Mouse (Mus musculus) layer of hippocampus, postnatal 10 days (tissue): Measurements from ENCODE around the gene Dupd1. TPM values are rescaled to one million over a fixed set of nuclear protein-coding genes. Genes with fewer than 3 reads are reported as not detected.

Source experiments
- DNase-seq, 2 experiments: peaks; one replicate each; pipeline ENCODE4 v3.0.0; 2021; ENCODE audit warnings: low spot score in 2 of 2
- total RNA-seq, 2 experiments: library from RNA; stranded (reverse); gene quantifications; 2 replicates each; pipeline ENCODE4 v1.2.3; 2021

The Dupd1 gene
- total RNA-seq, 2 experiments from 2014 or later: 0.29 to 0.53 TPM

DNA sequence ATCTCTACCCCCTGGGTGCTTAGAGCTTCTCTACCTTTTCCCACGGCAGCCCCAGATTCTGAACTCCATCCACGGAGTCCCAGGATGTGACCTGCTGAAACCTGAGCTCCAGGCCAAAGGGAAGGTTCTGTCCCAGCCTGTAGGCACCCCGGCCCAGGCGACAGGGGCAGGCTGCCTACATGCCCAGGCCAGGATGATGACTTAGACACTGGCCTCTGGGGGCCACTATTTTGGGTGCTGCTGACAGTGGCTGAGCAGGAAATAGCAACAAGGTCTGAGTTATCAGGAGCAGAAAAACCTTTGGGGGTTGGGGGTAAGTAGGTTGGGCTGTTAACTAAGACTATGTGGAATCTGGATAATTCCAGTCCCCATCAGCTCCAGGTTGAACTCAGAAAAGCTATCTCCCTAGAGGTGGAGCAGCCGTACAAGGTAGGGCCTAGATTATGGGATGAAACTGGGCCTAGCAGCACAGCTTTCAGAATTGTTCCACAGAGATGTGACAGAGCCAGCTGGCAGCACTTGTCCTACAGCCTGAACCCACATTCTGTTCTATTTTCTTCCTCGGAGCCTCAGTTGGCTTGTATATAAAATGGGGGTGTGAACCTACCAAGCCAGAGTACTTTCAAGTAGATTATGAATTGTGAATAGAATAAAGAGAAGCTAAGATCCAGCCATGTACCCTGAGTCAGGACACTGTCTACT is 14.8 kb upstream of the Dupd1 start:
- no peak for DNase-seq

DNA sequence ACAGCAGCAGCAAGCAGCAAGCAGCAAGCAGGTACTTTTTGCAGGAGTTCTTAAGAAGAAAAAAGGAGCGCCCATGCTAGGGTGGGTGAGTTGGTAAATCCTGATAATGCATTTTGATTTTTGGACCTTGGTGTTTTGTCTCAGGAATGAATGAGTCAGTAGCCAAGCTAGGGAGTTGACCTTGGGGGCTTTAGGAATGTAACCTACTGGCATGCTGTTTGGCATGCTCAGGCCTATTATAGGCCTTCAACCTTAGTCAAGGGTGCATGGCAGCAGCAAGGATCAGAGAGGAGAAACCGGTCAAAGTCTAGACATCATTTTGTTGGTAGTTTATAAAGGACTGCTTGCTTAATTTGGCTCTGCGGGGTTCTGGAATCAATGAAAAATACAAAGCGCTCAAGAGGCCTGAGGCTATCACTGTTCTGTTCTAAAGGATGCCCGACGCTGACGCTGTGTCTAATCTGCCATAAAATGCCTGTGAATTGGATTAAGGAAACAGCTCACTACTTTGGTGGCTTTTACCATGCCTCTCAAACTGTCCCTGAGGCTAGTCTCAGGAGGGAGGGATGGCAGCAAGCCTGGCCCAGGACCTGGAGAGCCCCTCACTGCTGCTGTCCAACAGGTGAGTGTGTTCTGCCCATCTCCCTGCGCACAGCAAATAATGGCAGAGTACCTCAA is 7.8 kb upstream of the Dupd1 start:
- DNase-seq: no peak

DNA sequence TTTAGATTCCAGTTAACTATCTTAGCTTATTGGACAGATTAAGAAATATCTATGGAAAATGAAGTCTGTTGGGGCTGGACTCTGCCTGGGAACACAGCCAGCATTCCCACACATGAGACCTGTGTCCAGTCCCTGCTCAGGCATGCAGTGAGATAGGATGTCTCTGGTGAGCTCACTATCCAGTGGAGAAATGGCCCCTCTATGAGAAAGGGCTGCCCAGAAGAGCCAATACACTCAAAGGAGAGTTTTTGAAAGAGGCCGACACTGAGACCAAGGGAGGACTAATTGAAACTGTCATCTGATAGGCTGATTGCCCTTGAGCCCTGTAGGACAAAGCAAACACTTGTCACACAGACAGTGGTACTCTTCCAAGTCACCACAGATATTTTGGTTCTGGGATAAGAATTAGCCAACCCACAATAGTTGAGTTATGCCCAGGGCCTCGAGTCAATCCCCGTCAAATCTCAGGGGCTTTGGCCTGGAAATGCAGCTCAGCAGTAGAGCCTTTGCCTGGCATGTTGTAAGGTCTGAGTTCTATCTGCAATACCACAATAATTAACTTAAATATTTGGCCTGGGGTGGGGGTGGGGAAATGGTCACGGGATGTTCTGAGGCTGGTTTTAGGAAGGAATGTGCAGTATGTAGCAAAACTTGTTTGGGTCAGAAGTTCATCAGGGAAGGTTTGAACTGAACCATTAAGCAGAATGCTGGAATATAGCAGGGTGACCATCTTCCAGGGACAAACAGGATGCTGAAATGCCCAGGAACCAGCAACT is 6.2 kb upstream of the Dupd1 start:
- DNase-seq: no peak

DNA sequence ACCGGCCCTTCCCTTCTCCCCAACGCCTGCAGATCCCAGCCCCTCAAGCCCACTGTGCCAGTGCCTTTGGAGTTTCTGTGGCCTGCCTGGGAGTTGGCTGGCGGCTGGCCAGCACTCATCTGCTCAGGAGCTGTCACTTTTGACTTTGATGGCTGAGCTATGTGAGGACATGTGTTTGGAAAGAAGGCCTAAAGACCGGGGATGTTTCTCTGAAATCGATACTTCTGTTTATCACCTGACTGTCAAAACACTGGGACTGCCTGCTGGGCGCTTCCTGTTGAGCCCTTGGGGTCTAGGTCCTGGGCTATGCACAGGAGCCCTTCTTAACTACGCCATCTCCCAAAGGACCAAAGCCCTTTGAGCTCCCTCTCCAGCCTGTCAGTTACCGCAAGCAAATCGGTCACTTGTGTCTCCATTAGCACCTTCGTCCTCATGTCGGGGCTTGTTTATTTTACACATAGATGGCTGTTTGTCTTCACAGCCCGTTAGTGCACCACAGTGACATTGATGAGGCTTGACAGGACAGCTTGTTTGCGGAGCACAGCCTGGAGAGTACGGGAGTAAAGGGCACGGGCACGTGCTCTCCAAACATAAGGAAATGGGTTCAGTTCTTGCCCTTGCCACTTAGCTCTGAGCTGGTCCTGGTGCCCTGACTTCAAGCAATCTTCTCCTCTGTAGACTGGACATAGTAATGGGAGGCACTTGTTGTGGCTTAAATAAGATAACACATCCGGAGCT is 5.4 kb upstream of the Dupd1 start:
- DNase-seq: no peak

DNA sequence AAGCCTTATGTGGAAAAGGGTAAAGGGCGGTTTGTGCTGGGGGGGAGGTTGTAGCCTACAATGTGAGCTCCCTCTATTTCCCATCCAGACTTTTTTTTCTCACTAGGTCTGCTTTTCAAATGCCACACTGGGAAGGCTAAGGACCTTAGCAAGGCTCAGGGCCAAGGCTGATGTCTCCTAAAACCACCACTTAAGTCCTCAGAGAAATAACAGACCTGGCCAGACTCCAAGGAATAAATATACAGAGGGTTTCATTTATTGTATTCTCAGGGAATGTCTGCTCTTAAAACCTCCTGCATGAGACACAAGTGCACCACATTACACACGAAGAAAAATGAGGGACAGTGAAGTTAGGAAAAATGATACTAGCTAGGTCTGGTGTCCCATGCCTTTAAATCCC is 3.1 kb downstream of the Dupd1 start:
- no peak for DNase-seq

DNA sequence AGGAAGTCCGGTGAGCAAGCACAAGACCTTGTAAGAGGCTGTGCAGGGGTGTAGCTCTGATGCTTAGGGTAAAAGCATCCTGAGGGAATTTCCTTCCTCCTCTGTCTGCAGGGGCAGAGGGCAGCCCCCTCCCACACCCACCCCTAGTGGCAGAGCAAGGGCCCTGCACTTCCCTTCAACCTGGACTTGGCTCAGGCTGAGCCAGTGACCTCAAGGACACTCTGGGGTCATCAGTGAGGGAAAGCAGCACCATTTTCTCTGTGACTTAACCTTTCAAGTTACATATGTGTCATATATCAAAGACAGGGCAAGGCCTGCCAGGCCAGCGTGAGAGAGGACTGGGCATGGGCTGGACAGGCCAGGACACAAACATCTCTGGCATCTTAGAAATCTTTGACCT is 4.8 kb downstream of the Dupd1 start:
- no peak for DNase-seq

DNA sequence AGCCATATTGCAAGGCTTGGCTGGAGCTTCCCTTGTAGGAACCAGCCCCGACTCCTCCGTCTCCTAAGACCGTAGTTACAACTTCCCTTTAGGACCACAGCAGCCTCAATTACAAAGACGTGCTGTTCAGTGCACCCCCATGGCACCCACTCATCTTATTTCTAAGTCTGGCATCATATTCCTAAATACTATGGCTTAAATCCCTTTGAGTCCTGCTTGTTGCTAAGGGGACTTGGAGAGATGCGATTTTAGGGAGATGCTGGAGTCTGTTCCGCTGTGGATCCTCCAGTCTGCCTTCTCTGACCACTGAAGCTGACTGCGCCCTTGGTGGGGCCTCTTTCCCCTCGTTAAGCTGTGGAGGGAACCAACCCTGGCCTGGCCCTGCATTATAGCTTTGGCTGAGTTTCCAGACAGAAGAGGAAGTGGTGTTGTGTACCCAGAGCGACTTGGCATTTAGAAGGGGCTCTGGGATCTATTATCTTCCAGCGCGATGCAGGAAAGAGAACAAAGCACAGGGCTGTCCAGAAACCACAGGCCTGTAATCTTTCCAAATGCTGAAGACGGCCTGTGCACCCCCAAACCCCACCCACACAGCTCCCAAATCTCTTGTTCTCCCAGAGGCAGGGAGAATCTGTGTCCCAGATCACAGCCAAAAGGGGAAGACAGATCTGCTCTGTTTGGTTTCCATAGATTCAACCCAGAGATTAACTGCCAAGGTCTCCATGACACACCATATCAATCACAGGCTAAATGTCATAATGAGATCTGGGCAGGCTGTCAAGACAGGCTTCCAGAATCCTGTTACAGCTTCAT is 7.4 kb downstream of the Dupd1 start:
- DNase-seq: peak; percentile 54 to 56

DNA sequence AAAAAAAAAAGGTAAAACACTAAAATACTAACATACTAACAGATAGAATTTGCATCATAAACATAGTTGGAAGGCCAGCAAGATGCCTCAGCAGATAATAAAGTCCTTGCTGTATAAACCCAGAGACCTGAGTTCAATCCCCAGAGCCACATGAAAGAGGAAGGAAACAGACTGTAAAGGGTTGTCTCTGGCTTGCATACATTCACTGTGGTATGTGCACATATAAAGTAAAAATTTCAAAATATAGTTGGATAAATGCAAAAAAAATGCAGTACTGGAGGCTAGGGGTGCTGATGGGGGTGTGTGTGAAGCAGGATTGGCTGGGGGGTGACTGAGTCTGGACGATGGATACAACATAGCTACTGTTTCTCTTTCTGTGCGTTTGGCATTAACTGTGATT is 8.9 kb downstream of the Dupd1 start:
- no peak for DNase-seq

DNA sequence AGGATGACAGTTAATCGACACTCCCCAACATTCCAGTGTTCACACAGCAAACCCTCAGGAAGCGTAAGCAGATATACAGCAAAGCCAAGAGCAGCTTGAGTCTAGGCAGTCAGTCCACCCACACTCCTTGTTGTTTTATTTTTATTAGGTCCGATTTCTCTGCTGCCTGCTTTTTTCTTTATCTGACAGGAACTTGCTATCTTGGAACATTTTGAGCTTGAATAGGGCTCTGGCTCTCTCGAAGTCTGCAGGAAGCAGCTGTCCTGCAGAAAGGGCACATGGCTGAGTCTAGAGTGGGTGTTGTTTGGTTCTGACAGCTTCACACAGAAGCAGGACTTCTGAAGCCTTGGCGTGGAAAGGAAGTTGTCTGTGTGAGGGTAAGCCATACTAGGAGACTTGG is 11.1 kb downstream of the Dupd1 start:
- DNase-seq: no peak

DNA sequence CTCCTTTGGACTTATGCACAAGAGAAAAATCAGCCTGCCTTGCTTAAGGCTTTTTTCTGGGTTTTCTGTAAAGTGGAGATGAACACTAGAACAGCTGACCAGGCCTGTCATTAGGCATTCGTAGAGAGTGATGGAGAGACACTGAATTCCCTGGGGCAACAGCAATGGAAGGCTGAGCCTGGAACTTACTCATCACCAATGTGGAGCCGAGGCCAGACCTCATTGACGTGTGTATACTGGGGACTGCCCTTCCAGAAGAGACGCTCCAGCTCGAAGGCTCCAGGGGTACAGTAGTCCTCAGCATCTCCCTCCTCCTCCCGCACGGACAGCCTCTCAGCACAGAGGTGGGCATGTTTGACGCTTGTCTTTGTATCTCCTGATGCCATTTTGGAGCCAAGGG is 11.7 kb downstream of the Dupd1 start:
- DNase-seq: no peak

DNA sequence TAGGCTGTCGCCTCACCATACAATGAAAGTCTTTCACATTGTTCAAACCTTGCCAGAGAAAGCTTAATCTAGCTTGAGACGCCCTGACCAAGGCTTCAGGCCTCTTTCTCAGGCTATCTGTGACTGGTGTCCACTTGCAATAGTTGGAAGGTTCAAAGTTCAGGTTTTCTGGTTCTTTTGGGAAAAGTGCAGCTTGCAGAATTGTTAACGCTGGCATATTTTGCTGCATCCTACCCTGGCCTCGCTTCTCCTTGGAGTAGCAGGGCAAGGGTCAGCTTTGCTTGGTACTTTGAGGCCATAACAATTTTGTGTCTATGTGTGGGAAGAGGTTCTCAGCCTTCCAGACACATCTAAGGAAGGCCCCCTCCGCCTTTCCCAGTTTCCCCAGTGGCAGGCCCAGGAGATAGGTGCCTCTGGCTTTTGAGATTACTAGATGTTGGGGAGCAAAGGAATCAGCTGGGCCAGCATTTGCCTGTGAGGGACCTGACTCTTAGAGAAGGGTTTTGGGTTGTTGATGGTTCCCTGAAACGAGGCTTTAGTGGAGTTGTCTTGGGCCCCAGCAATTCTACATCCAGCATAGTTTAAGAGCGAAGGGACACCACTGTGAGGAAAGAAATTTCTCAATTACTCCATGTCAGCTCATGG is 18.1 kb downstream of the Dupd1 start:
- DNase-seq: no peak

DNA sequence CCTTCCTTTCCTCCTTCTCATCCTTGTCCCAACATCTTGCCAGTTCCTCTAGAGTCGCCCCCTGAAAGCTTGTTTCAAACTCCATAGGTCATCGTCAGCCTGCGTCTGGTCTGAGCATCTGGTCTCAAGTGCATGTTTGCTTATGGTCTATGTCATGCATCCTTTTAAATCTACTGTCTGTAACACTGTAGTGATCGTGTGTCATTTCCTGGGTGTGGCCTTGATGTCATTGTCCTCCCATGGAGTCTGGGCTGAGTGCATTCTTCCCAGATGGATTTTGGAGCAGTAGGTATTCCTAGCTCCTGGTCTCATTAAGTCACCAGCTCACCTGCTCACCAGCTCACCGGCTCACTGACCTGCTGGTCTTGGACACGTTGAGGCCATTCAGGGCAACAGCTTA is 19.4 kb downstream of the Dupd1 start:
- DNase-seq: no peak

DNA sequence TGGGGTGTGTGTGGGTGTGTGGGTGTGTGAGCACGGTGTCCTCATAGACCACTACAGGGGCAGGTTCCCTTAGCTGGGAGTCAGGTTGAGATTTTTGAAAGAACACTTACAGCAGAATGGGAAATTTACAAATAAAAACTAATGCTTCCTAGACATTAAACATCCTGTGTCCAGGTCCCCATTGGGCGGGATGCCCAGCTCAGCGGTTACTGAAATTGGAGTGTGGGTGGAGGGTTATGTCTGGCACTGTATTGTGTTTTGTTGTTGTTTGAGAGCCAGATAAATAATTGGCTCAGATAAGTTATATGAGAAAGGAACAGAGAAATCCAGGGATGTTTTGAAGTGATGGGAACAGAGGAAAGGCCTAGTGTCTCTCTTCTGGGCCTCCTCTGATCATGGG is 23.3 kb downstream of the Dupd1 start:
- DNase-seq: no peak

DNA sequence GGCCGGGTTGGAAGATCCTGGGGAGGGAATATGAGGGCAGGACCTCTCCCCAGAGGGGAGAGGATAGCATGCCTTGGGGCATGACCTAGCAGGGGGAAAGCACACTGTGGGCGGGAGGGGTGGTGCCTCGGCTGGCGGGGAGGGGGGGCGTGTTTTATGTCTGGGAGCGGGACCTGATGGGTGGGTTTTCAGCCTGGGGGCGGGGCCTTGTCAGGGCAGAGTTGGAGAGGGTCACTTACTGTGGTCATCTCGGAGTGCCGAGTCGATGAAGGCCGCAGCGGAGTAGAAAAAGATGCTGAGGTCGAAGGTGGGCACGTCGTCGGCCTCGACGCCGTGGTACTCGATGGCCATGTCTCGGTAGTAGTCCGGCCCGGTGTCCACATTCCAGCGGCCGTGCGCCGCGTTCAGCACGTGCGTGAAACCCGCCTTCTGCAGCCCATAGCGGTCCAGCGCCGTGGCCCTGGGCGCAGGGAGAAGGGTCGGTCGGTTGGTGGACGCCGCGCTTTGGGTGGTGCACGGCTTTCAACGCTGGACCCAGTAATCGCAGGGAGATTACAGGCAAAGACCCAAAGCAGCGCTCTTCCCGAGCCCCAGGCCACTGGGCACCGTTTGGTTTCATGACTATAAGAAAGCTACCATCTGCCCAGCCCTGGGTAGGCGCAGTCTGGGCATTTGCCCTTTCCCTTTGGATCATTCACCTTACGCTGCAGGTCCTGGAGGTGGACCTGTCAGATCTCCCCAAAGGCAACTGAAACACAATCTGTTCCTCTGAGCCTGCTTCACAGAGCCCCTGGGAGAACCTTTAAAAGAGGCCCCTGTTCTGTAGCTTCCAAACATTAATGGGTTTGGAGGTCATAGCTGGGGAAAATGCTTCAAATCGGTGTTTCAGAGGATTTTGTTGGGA is 27.7 kb downstream of the Dupd1 start:
- DNase-seq: no peak

DNA sequence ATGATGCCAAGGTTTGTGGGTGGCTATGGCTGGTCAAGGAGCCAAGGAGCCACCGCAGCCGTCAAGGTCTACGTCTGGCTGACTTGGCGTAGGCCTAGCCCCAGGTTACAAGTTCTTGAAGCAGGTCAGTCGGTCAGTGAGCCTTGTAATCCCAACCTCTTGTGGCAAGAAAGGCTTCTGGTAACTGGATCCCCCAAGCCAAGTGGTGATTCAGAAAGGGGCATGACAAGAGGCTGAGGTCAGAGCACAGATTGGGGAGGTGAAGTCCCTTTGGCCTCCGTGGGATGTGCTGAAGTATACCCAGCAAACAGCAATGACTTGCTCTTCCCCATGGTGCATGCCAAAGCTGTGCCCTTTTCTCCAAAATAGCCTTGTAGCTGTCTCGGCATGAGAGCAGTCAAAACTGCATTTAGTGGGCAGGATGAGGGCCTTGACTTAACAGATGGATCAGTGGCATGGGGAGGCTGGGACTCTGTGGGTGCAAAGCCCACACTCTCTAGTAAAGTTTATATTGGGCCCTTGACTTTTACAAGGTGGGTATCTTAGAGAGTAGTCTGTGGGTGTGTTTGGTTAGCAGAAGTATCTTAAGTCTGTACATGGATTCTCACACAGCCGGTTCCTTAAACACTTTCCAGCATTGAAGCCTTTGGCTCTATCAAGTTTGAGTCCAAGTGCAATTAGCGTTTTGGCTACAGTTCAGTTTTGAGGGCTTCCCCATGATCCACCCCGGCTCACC is 28.8 kb downstream of the Dupd1 start:
- no peak for DNase-seq

DNA sequence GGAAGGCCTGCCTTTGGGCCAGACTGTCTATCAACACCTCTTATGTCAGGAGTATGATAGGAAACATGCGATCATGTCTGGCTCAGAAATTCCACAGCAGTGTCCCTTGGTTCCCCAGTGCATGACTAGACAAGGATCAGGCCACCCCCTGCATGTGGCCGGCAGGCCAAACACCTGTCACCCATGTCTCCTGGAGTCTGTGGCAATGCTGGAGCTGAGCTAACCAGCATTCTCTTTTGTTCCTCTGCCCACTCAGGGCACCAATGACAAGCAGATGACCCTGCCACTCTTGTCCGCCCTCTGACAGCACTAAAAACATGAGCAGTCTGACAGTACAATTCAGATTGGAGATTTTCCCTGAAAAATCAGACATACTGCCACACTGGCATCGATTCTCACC is 30.5 kb downstream of the Dupd1 start:
- DNase-seq: no peak

DNA sequence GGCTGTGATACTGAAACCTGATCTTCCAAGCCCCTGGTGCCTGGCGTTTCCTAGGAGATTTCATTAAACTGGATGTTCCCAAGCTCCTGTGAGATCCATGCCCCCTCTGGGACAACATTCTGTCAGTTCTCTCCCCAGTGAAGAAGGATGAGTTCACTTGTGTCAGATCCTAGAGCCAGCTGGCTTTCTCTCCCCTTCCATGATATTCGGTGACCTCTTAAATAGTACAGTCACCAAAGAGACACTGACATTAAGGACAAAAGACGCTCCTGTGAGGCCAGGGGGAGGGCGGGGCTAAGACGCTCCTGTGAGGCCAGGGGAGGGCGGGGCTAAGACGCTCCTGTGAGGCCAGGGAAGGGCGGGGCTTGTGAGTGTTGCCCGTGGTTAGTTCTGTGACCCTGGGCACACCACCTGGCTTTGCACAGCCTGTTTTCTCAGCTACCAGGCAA is 31.7 kb downstream of the Dupd1 start:
- peak in 1 of 2 experiments; percentile 16 for DNase-seq

DNA sequence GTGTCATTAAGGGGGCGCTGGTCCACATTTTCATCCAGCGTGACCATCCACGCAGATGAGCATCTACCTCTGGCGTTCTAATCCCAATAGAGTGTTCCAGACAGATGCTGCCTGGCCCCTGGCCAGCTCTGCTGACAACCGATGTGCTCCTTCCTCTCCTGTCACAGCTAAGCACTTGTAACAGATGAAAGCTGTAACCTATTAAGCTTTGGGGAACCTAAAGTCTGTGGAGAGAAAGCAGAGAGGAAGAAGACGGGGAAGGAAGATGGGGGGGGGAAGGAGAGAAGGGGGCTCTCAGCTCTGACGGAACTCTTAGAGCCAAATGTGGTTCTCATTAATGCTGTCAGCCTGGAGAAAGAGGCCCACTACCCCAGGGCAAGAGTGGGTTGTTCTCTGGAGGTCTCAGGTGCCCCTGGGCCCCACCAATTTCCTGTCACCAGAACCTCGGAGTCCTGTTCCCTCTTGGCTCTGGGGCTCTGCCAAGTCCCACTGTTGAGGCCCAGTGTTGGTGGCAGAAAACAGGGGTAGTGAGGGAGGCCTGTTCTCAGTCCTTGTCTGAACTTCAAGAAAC is 34.7 kb downstream of the Dupd1 start:
- DNase-seq: peak; percentile 19 to 41
